Mouse (Mus musculus) spleen, adult 18-20 months (tissue): ENCODE measurements around the gene Aprt.
A peak's percentile ranks its signal among the peaks of the same experiment; 100 is the strongest.

Source experiments
- DNase-seq, 2 experiments: peaks; one replicate each; pipeline ENCODE4 v3.0.0; 2022; ENCODE audit warnings: mixed read lengths in 2 of 2

Aprt gene

GRCm38 (mm10) chr8:122576648-122577022 is at the start of gene Aprt:
Aprt (minus strand) TSS chr8:122576909.
- peak; percentile 95 to 98 for DNase-seq

GRCm38 (mm10) chr8:122625811-122626210 is 49.1 kb upstream of the Aprt start:
- DNase-seq: no peak

- no peak for DNase-seq
Measured at GRCm38 (mm10) chr8:122624653-122625052, 47.9 kb upstream of the Aprt start.

GRCm38 (mm10) chr8:122623844-122624642 is 47.3 kb upstream of the Aprt start:
- DNase-seq: no peak

- DNase-seq: no peak
Measured at GRCm38 (mm10) chr8:122622727-122623126, 46.0 kb upstream of the Aprt start, which contains the start of gene Pabpn1l. Pabpn1l (minus strand) TSS chr8:122622739.

GRCm38 (mm10) chr8:122620446-122620845 is 43.7 kb upstream of the Aprt start:
- DNase-seq: no peak

GRCm38 (mm10) chr8:122618660-122619378 is 42.1 kb upstream of the Aprt start:
- DNase-seq: no peak

GRCm38 (mm10) chr8:122617947-122618546 is 41.3 kb upstream of the Aprt start:
- DNase-seq: peak; percentile 63 to 83

- DNase-seq: no peak
Measured at GRCm38 (mm10) chr8:122616181-122616905, 39.6 kb upstream of the Aprt start.

GRCm38 (mm10) chr8:122611295-122612133 is 34.8 kb upstream of the Aprt start, which contains the start of the genes Galns and Trappc2l:
Galns (minus strand) TSS chr8:122611463.
Trappc2l (plus strand) TSS chr8:122611640.
- DNase-seq: peak; percentile 93 to 96

- no peak for DNase-seq
Measured at GRCm38 (mm10) chr8:122610612-122611277, 34.0 kb upstream of the Aprt start.

- no peak for DNase-seq
Measured at GRCm38 (mm10) chr8:122610209-122610608, 33.5 kb upstream of the Aprt start.

- DNase-seq: no peak
Measured at GRCm38 (mm10) chr8:122606810-122607209, 30.1 kb upstream of the Aprt start.

- DNase-seq: no peak
Measured at GRCm38 (mm10) chr8:122605367-122605766, 28.7 kb upstream of the Aprt start.

GRCm38 (mm10) chr8:122604640-122605039 is 27.9 kb upstream of the Aprt start:
- DNase-seq: no peak

GRCm38 (mm10) chr8:122600666-122601065 is 24.0 kb upstream of the Aprt start:
- no peak for DNase-seq

- no peak for DNase-seq
Measured at GRCm38 (mm10) chr8:122596031-122596430, 19.3 kb upstream of the Aprt start.

- no peak for DNase-seq
Measured at GRCm38 (mm10) chr8:122593783-122594507, 17.2 kb upstream of the Aprt start.

- DNase-seq: no peak
Measured at GRCm38 (mm10) chr8:122593240-122593639, 16.5 kb upstream of the Aprt start.

GRCm38 (mm10) chr8:122586749-122587148 is 10.0 kb upstream of the Aprt start:
- DNase-seq: no peak

GRCm38 (mm10) chr8:122586171-122586570 is 9.5 kb upstream of the Aprt start:
- no peak for DNase-seq
